Mouse (Mus musculus) kidney, postnatal 36 days (tissue): ENCODE results near the gene Rhoc.
"Not testable (repeated sequence)": the region's sequence is repeated elsewhere in the genome, so short reads cannot be mapped to it uniquely, and the experiment has no call there.

Experiments
- DNase-seq, 2 experiments: peaks; one replicate each; pipeline ENCODE4 v3.0.0; 2021 to 2022; ENCODE audit warnings: mixed read lengths in 2 of 2

Rhoc gene

DNA sequence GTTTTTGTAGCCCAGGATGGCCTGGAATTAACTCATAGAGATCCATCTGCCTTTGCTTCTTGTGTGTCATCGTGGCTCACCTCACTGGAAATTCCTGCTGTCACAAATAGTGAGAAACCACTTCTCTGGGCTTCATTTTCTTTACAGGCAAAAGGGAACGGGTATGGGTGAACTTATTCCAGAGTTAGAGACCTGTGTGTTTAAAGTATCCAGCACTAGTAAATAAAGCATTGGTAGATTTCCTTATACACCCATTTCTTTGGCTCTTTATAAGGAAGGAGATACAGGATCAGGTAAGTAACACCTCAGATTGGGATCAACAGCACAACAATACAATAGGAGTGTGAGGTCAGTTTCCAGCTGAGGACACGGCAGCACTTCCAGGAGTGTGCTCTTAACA, at the start of gene Rhoc:
Rhoc (plus strand) TSS at position 301 of the 400 bp plus-strand sequence.
- DNase-seq: no peak

DNA sequence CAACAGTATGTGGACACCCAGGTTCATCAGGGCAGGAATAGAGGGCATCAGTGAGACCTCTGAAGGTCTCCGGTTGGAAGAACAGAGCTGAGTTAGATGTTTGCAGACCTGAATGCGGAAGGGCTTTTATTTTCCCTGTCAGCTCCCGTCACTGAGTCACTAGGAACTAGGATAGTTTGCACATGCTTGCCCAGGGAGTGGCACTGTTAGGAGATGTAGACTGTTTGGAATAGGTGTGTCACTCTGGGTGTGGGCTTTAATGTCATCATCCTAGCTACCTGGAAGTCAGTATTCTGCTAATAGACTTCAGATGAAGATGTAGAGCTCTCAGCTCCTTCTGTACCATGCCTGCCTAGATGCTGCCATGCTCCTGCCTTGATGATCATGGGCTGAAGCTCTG, 46.2 kb upstream of the Rhoc start:
- no peak for DNase-seq

GRCm38 (mm10) chr3:104743161-104743560, 45.0 kb upstream of the Rhoc start:
- no peak for DNase-seq

DNA sequence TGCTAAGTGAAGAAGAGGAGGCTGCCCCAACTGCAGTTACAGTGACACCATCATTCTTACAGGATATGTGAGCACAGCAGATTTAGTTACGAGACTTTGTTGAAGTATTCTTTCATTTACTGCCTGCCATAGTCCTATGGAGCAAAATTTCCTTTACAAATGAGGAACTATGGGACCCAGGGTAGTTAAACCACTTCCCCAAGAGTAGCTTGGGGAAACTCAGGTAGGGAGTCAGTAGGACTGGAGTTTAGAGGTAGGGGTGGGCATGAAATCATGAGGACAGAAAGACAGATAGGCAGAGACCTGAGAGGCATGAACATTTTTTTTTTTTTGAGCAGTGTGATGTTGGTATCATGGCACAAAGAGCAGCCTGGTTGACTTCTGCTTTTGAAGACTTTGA, 44.3 kb upstream of the Rhoc start:
- no peak for DNase-seq

GRCm38 (mm10) chr3:104752845-104753244, 35.3 kb upstream of the Rhoc start:
- peak in 1 of 2 experiments; percentile 59 for DNase-seq

GRCm38 (mm10) chr3:104758406-104758805, 29.8 kb upstream of the Rhoc start:
- peak; percentile 36 to 81 for DNase-seq

GRCm38 (mm10) chr3:104758869-104759268, 29.3 kb upstream of the Rhoc start:
- DNase-seq: no peak

GRCm38 (mm10) chr3:104762103-104762863, 25.9 kb upstream of the Rhoc start:
- DNase-seq: not testable (repeated sequence)

GRCm38 (mm10) chr3:104765021-104765420, 23.2 kb upstream of the Rhoc start:
- DNase-seq: peak; percentile 18 to 60

DNA sequence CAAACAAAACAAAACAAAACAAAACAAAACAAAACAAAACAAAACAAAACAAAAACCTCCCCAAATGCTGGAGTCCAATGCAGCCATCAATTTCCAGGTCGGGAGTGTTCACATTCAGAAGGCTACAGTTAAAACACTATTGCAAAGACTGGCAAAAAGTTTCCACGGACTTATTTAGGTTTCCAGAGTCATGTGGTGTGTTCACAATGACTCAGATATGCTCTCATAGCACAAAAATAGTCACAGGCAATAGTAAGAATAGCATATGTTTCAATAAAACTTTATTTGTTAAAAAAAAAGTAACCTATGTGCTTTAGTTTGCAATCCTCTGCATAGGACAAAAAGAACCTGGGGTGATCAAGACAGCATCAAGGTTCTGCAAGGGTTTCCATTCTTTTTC, 21.0 kb upstream of the Rhoc start:
- DNase-seq: no peak

- DNase-seq: no peak
Measured at GRCm38 (mm10) chr3:104767716-104768115, 20.5 kb upstream of the Rhoc start.

DNA sequence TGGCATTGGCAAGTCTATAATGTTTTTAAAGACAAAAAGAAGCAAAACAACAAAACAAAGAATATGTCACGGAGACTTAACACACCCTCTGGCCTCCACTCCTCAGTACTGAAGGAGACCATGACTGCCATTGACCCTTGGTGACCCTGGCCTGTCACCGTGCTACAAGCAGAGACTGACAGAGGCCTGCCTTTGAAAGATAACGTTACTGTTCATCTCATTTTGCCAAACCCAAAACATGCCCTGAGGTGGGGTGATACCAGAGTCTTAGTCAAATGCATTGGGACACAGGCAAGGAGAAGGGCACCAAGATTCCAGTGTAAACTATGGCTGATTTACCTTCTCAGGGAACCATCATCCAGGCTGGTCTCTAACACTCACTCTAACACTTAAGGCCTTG, 19.0 kb upstream of the Rhoc start:
- DNase-seq: no peak

GRCm38 (mm10) chr3:104770035-104770434, 18.1 kb upstream of the Rhoc start:
- DNase-seq: peak; percentile 36 to 80

GRCm38 (mm10) chr3:104770918-104771317, 17.3 kb upstream of the Rhoc start:
- DNase-seq: no peak

GRCm38 (mm10) chr3:104771460-104771859, 16.7 kb upstream of the Rhoc start:
- DNase-seq: no peak

GRCm38 (mm10) chr3:104773301-104773700, 14.9 kb upstream of the Rhoc start:
- no peak for DNase-seq

GRCm38 (mm10) chr3:104777342-104777741, 10.8 kb upstream of the Rhoc start:
- DNase-seq: peak in 1 of 2 experiments; percentile 53

DNA sequence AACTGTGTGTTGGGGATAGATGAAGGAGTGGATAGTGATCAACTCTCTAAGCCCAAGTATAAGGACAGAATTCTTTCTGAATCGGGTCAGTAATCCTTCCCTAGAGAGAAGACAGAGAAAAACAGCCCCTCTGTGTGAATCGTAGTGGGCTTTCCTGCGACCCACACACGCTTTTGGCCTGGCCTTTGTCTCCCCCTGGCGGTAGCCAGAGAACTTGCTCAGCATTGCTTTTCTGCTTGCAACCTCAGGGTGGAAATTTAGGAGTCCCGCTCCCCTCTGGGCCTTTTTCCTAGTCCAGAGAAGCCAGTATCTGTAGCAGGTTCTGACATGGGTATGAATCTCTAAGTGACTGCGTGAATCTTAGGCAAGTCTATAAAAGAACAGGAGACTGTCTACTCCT, 8.2 kb upstream of the Rhoc start:
- DNase-seq: peak; percentile 28 to 76

- DNase-seq: peak; percentile 85 to 92
Measured at GRCm38 (mm10) chr3:104780561-104781420, 7.4 kb upstream of the Rhoc start, which contains the start of gene Ppm1j. Gene Ppm1j (plus strand): TSS chr3:104781056.

GRCm38 (mm10) chr3:104781471-104781903, 6.7 kb upstream of the Rhoc start, which contains the start of gene Fam19a3:
Gene Fam19a3 (minus strand): TSS chr3:104781840.
- peak; percentile 44 to 59 for DNase-seq

GRCm38 (mm10) chr3:104782061-104782681, 6.0 kb upstream of the Rhoc start:
- peak; percentile 82 to 88 for DNase-seq

GRCm38 (mm10) chr3:104783971-104784500, 4.1 kb upstream of the Rhoc start:
- peak; percentile 14 to 23 for DNase-seq

GRCm38 (mm10) chr3:104785284-104785683, 2.9 kb upstream of the Rhoc start:
- DNase-seq: no peak
